ENCODE assay signal across 22 mouse cellular contexts in the genomic region with DNA sequence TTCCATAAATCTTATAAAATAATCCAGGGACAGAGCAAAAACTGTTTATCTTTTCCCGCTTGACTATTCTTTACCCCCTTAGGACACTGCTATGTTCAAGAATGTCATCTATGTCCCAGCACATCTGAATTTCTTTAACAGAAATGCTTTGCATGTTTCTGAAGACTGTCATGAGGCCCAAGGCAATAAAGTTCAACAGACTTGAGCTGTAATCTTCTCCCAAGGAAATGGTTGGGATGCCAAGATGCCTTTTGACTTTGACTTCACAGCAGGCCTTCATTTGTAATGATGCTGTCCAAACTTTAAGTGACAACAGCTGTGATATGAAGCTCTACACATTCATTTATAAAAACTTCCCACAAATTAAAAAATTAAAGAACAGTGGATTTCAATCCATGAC.
DNase-seq lines count a peak whose midpoint lies in the region; ATAC-seq and TF ChIP-seq lines count a peak whose summit lies in the region.
"Had no signal": no experiment of that assay in that cellular context is flagged by ENCODE, and none has a peak within 500 bp of the region (broad histone marks: within the 10 kb centered on the region; RNA-seq: fewer than 3 reads in every experiment).

No protein-coding gene starts in this region.

- no peak overlapping the region for H3K4me2 ChIP-seq in kidney, embryonic 16.5 days (replicated peaks; ENCODE audit: low read depth, low read length)
- no peak overlapping the region for H3K4me2 ChIP-seq in liver, embryonic 11.5 days
- H3K4me2 ChIP-seq: embryonic facial prominence, embryonic 12.5 days; forebrain, embryonic 15.5 days; heart, embryonic 12.5 days; liver, embryonic 13.5 days had no signal

- H3K9me3 ChIP-seq in kidney, embryonic 16.5 days (ENCODE audit: low read length): no peaks in the 10 kb centered on the region
- no peaks in the 10 kb centered on the region for H3K9me3 ChIP-seq in liver, embryonic 11.5 days (ENCODE audit: control insufficient read depth, low read length)
- H3K9me3 ChIP-seq: embryonic facial prominence, embryonic 12.5 days; forebrain, embryonic 15.5 days; heart, embryonic 12.5 days; liver, embryonic 13.5 days had no signal

- H3K36me3 ChIP-seq in kidney, embryonic 16.5 days (ENCODE audit: insufficient read depth, low read length): 0 out of 2 replicates have a peak, but pooled peaks cover 4% of the 10 kb centered on the region
- peaks cover 7% of the 10 kb centered on the region for H3K36me3 ChIP-seq in liver, adult 2 months (ENCODE audit: control insufficient read depth, insufficient read depth, low read length)
- H3K36me3 ChIP-seq in liver, embryonic 11.5 days (ENCODE audit: control insufficient read depth, insufficient read depth, low read length): no peaks in the 10 kb centered on the region
- H3K36me3 ChIP-seq: liver, embryonic 13.5 days had no signal

- ATAC-seq in kidney, embryonic 16.5 days (ENCODE audit: low FRiP score, low TSS enrichment): no peak
- no peak for ATAC-seq in liver, embryonic 11.5 days (replicated peaks; ENCODE audit: low FRiP score)
- ATAC-seq: forebrain, embryonic 15.5 days; hindbrain, postnatal 0 days; intestine, embryonic 16.5 days had no signal

- no peaks in the 10 kb centered on the region for H3K79me2 ChIP-seq in liver, adult 2 months (ENCODE audit: control insufficient read depth, insufficient read depth, low read length)

- H3K27ac ChIP-seq in kidney, embryonic 16.5 days (ENCODE audit: low read length): no peak overlapping the region
- H3K27ac ChIP-seq in liver, adult 2 months (replicated peaks; ENCODE audit: insufficient read depth, low read depth, low read length): no peak overlapping the region
- no peak overlapping the region for H3K27ac ChIP-seq in liver, embryonic 11.5 days (ENCODE audit: low read depth, low read length)
- H3K27ac ChIP-seq: embryonic facial prominence, embryonic 12.5 days; forebrain, embryonic 15.5 days; hindbrain, postnatal 0 days; liver, embryonic 13.5 days had no signal

- no peaks in the 10 kb centered on the region for H3K27me3 ChIP-seq in kidney, embryonic 16.5 days (ENCODE audit: insufficient read depth, low read length)
- H3K27me3 ChIP-seq in liver, adult 2 months (ENCODE audit: control insufficient read depth, insufficient read depth, low read length): no peaks in the 10 kb centered on the region
- H3K27me3 ChIP-seq in liver, embryonic 11.5 days (replicated peaks; ENCODE audit: control insufficient read depth, insufficient read depth, low read length): no peaks in the 10 kb centered on the region
- H3K27me3 ChIP-seq: embryonic facial prominence, embryonic 12.5 days; forebrain, embryonic 15.5 days; heart, embryonic 12.5 days; liver, embryonic 13.5 days; megakaryocyte, embryonic 14.5 days had no signal

- H3K4me1 ChIP-seq in kidney, embryonic 16.5 days (ENCODE audit: insufficient read depth, low read length): no peaks in the 10 kb centered on the region
- no peaks in the 10 kb centered on the region for H3K4me1 ChIP-seq in liver, adult 2 months (ENCODE audit: control insufficient read depth, insufficient read depth, low read length)
- H3K4me1 ChIP-seq in liver, embryonic 11.5 days (replicated peaks; ENCODE audit: control insufficient read depth, insufficient read depth, low read length): no peaks in the 10 kb centered on the region
- H3K4me1 ChIP-seq: embryonic facial prominence, embryonic 12.5 days; forebrain, embryonic 15.5 days; heart, embryonic 12.5 days; liver, embryonic 13.5 days; megakaryocyte, embryonic 14.5 days had no signal

- H3K9ac ChIP-seq in kidney, embryonic 16.5 days (replicated peaks; ENCODE audit: low read length): no peak overlapping the region
- H3K9ac ChIP-seq in liver, adult 2 months (ENCODE audit: low read depth, low read length): no peak overlapping the region
- no peak overlapping the region for H3K9ac ChIP-seq in liver, embryonic 11.5 days (ENCODE audit: low read depth, low read length)
- H3K9ac ChIP-seq: embryonic facial prominence, embryonic 12.5 days; forebrain, embryonic 15.5 days; heart, embryonic 12.5 days; liver, embryonic 13.5 days had no signal

- no peak overlapping the region for H3K4me3 ChIP-seq in kidney, embryonic 16.5 days (ENCODE audit: low read length)
- no peak overlapping the region for H3K4me3 ChIP-seq in liver, adult 2 months (ENCODE audit: insufficient read depth, low read depth, low read length)
- H3K4me3 ChIP-seq in liver, embryonic 11.5 days (ENCODE audit: low read depth, low read length): no peak overlapping the region
- H3K4me3 ChIP-seq: embryonic facial prominence, embryonic 12.5 days; forebrain, embryonic 15.5 days; heart, embryonic 12.5 days; liver, embryonic 13.5 days; megakaryocyte, embryonic 14.5 days had no signal

- TF ChIP-seq POLR2A in liver, adult 2 months (IDR thresholded peaks at IDR 0.05; ENCODE audit: extremely low read depth, insufficient read depth, low read length): no peak

- 73% methylated on average over 1 of the region's 1 CpGs for whole genome bisulfite sequencing in kidney, embryonic 16.5 days
- 88% methylated on average over 1 of the region's 1 CpGs for WGBS in liver, adult 2 months
- 79% methylated on average over 1 of the region's 1 CpGs for WGBS in liver, embryonic 11.5 days

- no peak for TF ChIP-seq CTCF in liver, adult 2 months (IDR thresholded peaks at IDR 0.05; ENCODE audit: low read depth, low read length)

- DNase-seq in kidney, adult 9 months: peak; percentile 26
- peak; percentile 56 for DNase-seq in liver, adult 2 months (ENCODE audit: extremely low read depth, low read depth, low spot score)
- DNase-seq in liver, embryonic 11.5 days (ENCODE audit: low spot score): no peak
- peak; percentile 61 for DNase-seq in NIH3T3 (ENCODE audit: low read depth)
- peak; percentile 9 for DNase-seq in embryo, embryonic 11 days
- no peak for DNase-seq in urinary bladder, adult 2 months (ENCODE audit: low spot score)
- DNase-seq: adrenal gland, postnatal 10 days; cerebellum, adult 2 months; cerebellum, postnatal 25 days; gastrocnemius, postnatal 10 days; heart, adult 11 months; heart, postnatal 14 days; liver, embryonic 13.5 days; lung, postnatal 14 days; midbrain, embryonic 14.5 days had no signal

Comparison
In these comparisons a context has a peak if more than half of its experiments do, and no peak if none do; other contexts are left out.
1. DNase-seq: peak in kidney, adult 9 months (single experiment), liver, adult 2 months (single experiment), NIH3T3 (single experiment) and embryo, embryonic 11 days (single experiment); none in liver, embryonic 11.5 days (single experiment) and urinary bladder, adult 2 months (single experiment).